Mouse (Mus musculus): ENCODE measurements around the gene Rps16.
"Not testable (repeated sequence)": the region's sequence is repeated elsewhere in the genome, so short reads cannot be mapped to it uniquely, and the experiment has no call there.

Rps16 gene

DNA sequence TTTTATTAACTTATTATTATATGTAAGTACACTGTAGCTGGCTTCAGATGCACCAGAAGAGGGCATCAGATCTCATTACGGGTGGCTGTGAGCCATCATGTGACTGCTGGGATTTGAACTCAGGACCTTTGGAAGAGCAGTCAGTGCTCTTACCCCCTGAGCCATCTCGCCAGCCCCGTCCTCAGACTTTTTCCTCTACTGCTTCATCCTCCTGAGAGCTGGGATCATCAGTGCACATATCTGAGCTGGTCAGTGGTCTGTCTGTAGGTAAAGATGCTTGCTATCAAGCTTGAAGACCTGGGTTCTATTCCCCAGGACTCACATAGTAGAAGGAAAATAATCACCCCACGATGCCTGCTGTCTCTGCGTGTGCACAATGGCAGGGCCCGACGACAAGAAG is 36.9 kb downstream of the Rps16 start:
- not testable (repeated sequence) for ATAC-seq (ENCODE audit: low TSS enrichment)

DNA sequence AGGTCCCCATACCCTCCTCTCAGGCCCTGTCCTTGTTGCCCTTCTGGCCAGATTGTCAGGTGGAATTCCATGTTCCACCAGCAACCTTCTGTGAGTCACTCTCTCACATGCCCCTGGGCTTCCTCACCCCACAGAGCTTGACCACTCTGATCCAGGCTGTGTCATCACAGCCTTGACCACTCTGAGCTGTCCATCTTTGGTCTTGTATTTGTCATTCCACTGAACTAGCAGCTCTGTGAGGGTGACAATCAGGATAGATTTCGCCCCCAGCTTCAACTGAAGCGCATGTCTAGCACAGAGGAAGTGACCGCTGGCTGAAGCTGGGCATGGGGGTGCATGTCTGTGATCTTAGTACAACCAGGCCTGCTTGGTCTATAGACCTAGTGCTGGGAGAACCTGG is 39.9 kb downstream of the Rps16 start:
- ATAC-seq (ENCODE audit: low TSS enrichment): no peak

DNA sequence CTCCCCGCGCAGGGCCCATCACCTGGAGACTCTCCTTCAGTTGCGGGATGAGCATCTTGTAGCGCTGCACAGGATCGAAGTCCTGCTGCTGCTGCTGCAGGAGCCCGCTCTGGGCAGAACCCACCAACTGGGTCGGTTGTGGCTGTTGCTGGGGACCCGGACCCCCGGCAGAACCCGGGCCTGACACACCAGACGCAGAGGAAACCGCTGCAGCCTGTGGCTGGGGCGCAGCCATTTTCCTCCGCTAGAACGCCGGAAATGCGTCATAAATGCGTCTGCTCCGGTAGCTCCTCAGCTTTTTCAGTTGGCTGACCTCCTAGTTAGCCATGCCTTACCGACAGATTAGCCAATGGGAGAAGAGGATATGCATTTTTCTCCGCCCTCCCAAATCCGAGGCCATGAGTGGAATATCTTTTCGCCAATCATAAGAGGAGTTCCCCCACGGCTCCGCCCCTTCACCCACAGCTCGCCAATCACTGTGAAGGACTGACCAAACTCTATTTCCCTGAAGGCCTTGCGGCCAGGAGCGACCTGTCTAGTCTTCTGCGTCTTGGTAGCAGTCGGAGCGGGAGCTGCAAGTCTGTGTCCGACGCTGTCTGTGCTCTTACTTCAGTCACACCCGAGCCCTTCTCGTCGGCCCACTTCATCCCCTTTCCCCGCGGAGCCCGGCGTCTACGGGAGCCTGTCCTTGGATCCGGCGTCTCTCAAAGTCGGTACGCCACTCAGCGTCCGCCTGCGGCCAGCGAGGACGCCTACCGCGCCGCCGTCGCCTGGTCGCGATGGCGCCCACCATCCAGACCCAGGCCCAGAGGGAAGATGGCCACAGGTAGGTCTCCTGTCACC is 42.2 kb downstream of the Rps16 start, which contains the start of the genes Med29 and Paf1:
Gene Med29, minus strand, starts transcription at position 280 of the 843 bp plus-strand sequence.
Gene Paf1, plus strand, starts transcription at position 523 of the 843 bp plus-strand sequence.
- peak; percentile 99 for ATAC-seq (ENCODE audit: low TSS enrichment)

DNA sequence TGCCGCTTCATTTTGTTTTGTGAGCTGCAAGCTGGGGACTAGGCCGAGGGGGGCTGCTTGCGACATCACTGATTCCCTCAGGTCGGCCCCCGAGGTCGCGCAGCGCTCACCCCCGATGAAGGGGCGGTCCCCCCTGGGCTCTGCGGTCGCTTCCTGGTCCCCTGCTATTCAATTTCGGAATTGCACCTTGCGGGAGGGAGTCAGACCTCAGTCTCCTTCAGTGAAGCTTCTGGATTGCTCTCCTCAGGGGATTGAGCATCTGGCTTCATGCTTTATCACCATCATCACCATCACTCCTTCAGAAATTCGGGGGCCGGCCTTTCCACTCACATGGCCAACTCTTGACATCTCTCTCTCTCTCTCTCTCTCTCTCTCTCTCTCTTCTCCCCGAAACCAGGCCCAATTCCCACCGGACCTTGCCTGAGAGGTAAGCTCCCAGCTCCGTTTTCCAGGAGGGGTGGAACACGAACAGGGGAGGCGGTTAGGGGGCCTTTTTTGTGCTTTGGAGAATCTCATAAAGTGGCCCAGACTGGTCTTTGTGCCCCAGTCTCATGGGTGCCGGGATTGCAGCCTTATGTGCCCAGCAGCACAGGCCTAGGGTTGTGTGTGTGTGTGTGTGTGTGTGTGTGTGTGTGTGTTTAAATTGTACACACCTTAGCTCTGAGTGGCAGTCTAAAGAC is 43.0 kb downstream of the Rps16 start:
- ATAC-seq (ENCODE audit: low TSS enrichment): no peak

DNA sequence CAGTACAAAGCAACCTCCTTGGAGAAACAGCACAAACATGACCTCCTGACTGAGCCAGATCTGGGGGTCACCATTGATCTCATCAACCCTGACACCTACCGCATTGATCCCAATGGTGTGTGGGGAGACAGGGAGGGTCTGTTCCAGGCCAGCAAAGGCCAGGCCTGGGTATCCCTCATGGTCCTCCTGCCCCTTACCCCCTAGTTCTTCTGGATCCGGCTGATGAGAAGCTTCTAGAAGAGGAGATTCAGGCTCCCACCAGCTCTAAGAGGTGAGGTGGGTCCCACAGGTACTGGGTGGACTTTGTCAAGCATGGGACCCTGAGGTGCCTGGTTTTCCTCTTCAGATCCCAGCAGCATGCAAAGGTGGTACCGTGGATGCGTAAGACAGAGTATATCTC is 45.0 kb downstream of the Rps16 start:
- ATAC-seq (ENCODE audit: low TSS enrichment): no peak

DNA sequence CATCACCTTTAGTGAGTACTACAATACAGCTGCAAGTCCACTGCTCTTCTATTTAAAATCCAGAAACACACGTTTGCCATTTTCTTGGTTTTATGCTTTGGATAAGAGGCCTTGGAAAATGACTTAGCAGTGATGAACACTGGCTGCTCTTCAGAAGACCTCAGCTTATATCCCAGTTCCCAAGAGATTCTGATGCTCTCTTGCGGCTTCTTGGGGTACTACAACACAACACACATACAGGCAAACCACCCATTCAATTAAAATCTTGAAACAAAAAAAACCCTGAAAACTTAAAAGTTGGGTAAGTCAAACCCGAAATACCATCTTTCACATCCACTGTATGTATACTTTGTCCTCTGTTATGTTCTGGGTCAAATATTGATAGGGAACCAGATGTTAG is 47.5 kb downstream of the Rps16 start:
- ATAC-seq (ENCODE audit: low TSS enrichment): no peak

DNA sequence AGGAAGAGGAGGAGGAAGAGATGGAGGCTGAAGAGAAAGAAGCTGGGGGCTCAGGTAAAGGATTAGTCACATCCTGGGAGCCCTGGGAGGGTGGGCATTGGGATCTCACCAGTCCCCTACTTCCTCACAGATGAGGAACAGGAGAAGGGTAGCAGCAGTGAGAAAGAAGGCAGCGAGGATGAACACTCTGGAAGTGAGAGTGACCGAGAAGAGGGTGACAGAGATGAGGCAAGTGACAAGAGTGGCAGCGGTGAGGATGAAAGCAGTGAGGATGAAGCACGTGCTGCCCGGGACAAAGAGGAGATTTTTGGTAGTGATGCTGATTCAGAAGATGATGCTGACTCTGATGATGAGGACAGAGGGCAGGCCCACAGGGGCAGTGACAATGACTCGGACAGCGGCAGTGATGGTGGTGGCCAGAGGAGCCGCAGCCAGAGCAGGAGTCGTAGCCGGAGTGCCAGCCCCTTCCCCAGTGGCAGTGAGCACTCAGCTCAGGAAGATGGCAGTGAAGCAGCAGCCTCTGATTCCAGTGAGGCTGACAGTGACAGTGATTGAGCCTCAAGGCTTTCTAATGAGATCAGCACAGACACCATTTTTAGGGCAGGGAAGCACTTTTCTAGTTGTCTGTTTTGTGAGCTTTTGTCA is 48.4 kb downstream of the Rps16 start:
- no peak for ATAC-seq (ENCODE audit: low TSS enrichment)

DNA sequence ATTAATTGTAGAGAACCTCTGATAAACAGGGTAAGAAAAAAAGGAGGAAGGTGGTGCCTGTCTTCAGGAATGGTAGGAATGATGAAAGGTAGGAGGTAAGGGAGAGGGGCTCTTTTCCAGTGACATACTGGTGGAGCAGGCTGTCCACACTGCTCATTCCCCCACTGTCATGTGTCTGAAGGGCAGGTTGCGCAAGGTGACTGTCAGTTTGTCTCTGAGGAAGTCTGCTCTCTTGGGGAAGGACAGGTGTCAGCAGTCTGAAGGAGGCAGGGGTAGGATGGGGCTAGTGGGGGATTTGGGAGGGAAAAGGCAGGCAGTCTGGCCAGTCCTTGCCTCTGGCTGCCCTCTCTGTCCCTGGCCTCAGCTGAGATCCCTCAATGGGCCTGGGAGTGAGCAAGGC is 50.6 kb downstream of the Rps16 start:
- ATAC-seq (ENCODE audit: low TSS enrichment): no peak

DNA sequence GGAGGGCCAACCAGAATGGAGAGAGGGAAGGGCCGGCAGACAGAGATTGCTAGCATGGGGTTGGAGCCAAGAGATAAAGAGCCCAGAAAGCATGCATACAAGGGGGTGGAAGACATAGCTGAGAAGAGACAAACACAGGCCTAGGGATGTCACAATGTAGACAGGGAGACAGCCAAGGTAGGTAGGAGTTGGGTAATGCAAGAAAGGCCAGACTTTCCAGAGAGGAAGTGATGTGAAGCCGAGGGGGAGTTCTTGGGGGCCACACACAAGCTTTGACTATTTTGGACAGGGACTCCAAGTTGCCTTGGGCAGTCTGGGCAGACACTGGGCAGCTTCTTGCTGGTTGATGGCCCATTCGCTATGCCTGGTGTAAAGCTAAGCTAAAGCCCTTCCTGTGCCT is 51.5 kb downstream of the Rps16 start:
- no peak for ATAC-seq (ENCODE audit: low TSS enrichment)

All from frontal cortex, adult (tissue).